Mouse (Mus musculus) stomach, embryonic 15.5 days (tissue): ENCODE results near the gene Cdh1. TPM values are rescaled to one million over a fixed set of nuclear protein-coding genes. Genes with fewer than 3 reads are reported as not detected.
A peak's percentile ranks its signal among the peaks of the same experiment; 100 is the strongest.

Experiments
- ATAC-seq: fragments of 200-750 bp; cut with Nextera tagmentation; 2 replicates; pipeline ENCODE4 v1.8.0; 2017; ENCODE audit warnings: low read depth, moderate number of reproducible peaks, moderate TSS enrichment; ENCODE audit not compliant: insufficient read depth, low FRiP score
- H3K27ac ChIP-seq: fragments of 300-500 bp; sonication (generic); 2 replicates; pipeline ENCODE4 v1.5.1; 2015; ENCODE audit warnings: mild to moderate bottlenecking, inconsistent platforms
- H3K27me3 ChIP-seq: fragments of 300-500 bp; sonication (generic); replicated peaks from 2 replicates; pipeline ENCODE4 v1.6.1; 2015; ENCODE audit warnings: inconsistent platforms
- H3K36me3 ChIP-seq: fragments of 300-500 bp; sonication (generic); 2 replicates; pipeline ENCODE4 v1.6.1; 2015; ENCODE audit warnings: inconsistent platforms
- H3K4me1 ChIP-seq: fragments of 300-500 bp; sonication (generic); 2 replicates; pipeline ENCODE4 v1.6.1; 2015; ENCODE audit warnings: inconsistent platforms
- H3K4me2 ChIP-seq: fragments of 300-500 bp; sonication (generic); 2 replicates; pipeline ENCODE4 v1.6.1; 2015; ENCODE audit warnings: mild to moderate bottlenecking, inconsistent platforms
- H3K4me3 ChIP-seq: fragments of 300-500 bp; sonication (generic); replicated peaks from 2 replicates; pipeline ENCODE4 v1.5.1; 2015; ENCODE audit warnings: inconsistent platforms
- H3K9ac ChIP-seq: fragments of 300-500 bp; sonication (generic); 2 replicates; pipeline ENCODE4 v1.6.1; 2015; ENCODE audit warnings: inconsistent platforms
- H3K9me3 ChIP-seq: fragments of 300-500 bp; sonication (generic); 2 replicates; pipeline ENCODE4 v1.6.1; 2016; ENCODE audit warnings: inconsistent platforms
- WGBS: fragments of 180-500 bp; shearing (Covaris S2); methylation state at CpG from one replicate; pipeline ENCODE4 v1.1.7; 2015; 5-methylcytosine and 5-hydroxymethylcytosine counted together
- polyA plus RNA-seq: library from polyadenylated mRNA; unstranded; fragments of >200 nt; fragmentation: Nextera tagmentation; extraction: Ambion mirVana; gene quantifications from 2 replicates; pipeline ENCODE4 v1.2.1, GENCODE M21; 2015

The Cdh1 gene
- polyA plus RNA-seq, 1 experiment from 2014 or later: 163 TPM

DNA sequence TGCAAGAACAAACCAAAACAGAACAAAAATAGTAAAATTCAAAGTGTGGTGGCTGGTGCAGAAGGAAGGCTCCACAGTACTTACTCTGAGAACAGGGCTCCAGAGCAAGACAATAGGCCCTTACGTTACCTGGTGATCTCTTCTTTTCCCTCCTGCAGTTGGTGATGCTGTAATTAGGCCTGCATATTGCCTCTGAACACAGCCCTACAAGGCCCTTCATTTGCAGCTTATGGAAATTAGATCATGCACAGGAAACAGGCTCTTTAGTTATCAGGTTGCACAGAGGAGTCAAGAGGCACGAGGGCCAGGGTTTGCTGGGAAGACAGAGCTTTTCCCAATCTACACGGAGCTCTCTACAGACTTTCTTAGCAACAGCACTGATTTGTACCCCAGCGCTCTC is 111.1 kb downstream of the Cdh1 start:
- WGBS: 73% methylated on average over 4 of the region's 4 CpGs
- H3K9me3 ChIP-seq: no peaks in the 10 kb centered on the region
- H3K9ac ChIP-seq: no peak overlapping the region
- H3K4me1 ChIP-seq: peaks cover 3% of the 10 kb centered on the region; the same call in 1 of the 2 replicates
- no peak overlapping the region for H3K4me3 ChIP-seq
- H3K27me3 ChIP-seq: no peaks in the 10 kb centered on the region
- no peaks in the 10 kb centered on the region for H3K36me3 ChIP-seq
- ATAC-seq: no peak
- no peak overlapping the region for H3K4me2 ChIP-seq
- H3K27ac ChIP-seq: no peak overlapping the region

DNA sequence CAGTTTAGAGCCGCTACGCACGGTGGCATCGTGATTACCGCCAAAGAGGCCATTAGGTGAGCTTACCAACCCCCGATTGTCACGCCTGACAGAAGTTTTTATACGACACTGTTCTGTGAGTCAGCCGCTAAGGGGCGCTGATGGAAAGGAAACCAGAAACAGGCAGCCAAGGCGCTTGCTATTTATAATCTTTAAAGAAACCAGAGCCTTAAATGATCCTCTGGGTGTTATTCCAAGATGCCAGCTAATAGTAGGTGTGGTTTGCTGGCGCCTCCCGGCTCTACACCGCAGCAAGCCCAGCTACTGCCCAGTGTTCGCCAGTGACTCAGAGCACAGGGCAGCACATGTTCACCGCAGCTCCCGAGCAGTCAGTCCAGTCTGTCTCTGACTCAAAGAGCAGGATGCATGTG is 114.9 kb downstream of the Cdh1 start:
- Histone ChIP-seq H3K4me2 (peak overlapping the region; percentile 22; the same call in 1 of the 2 replicates), H3K9ac (no peak overlapping the region), H3K36me3 (0 out of 2 replicates have a peak, but pooled peaks cover 5% of the 10 kb centered on the region), H3K27ac (no peak overlapping the region), H3K9me3 (no peaks in the 10 kb centered on the region), H3K27me3 (no peaks in the 10 kb centered on the region), H3K4me1 (peaks cover 3% of the 10 kb centered on the region; the same call in 1 of the 2 replicates), H3K4me3 (no peak overlapping the region)
- WGBS: 14% methylated on average over 17 of the region's 17 CpGs
- ATAC-seq: peak; percentile 65; the same call in 1 of the 2 replicates

Other genes starting within 250 kb of the Cdh1 start
- 16.2 and 18.3 TPM in 2 replicates for gene Zfp90, start 188.0 kb upstream of the Cdh1 start, polyA plus RNA-seq
- gene 6030452D12Rik, start 102.8 kb upstream of the Cdh1 start, polyA plus RNA-seq: not detected in 2 replicates
- gene Cdh3, start 92.5 kb upstream of the Cdh1 start, polyA plus RNA-seq: 16.3 and 17.2 TPM in 2 replicates
- gene Gm10073, start 29.9 kb upstream of the Cdh1 start, polyA plus RNA-seq: 11.0 and 48.1 TPM in 2 replicates
- 7.8 and 9.5 TPM in 2 replicates for gene Tango6, start 79.7 kb downstream of the Cdh1 start, polyA plus RNA-seq